Mouse (Mus musculus) kidney, postnatal 10 days (tissue): ENCODE data around the gene Hnrnph3.
A peak's percentile ranks its signal among the peaks of the same experiment; 100 is the strongest.
"Not testable (repeated sequence)": the region's sequence is repeated elsewhere in the genome, so short reads cannot be mapped to it uniquely, and the experiment has no call there.

Experiments
- DNase-seq: peaks from one replicate; pipeline ENCODE4 v3.0.0; 2021; ENCODE audit warnings: mixed read lengths

The Hnrnph3 gene

GRCm38 (mm10) chr10:63023749-63024579, at the start of gene Hnrnph3, which contains the start of gene Pbld2:
TSS of gene Hnrnph3 (minus strand) at chr10:63024217.
TSS of gene Pbld2 (plus strand) at chr10:63024315.
- peak; percentile 99 for DNase-seq

GRCm38 (mm10) chr10:63065988-63066387, 42.0 kb upstream of the Hnrnph3 start:
- peak; percentile 88 for DNase-seq

GRCm38 (mm10) chr10:63065561-63065960, 41.5 kb upstream of the Hnrnph3 start:
- DNase-seq, result no peak

GRCm38 (mm10) chr10:63064516-63064915, 40.5 kb upstream of the Hnrnph3 start:
- DNase-seq, result peak; percentile 23

GRCm38 (mm10) chr10:63063365-63063764, 39.3 kb upstream of the Hnrnph3 start:
- DNase-seq, result no peak

GRCm38 (mm10) chr10:63062696-63063095, 38.7 kb upstream of the Hnrnph3 start:
- DNase-seq, result peak; percentile 62

GRCm38 (mm10) chr10:63061266-63061665, 37.2 kb upstream of the Hnrnph3 start:
- DNase-seq, result peak; percentile 27

- DNase-seq, result peak; percentile 72
These were observed 36.4 kb upstream of the Hnrnph3 start for GRCm38 (mm10) chr10:63060406-63060805.

GRCm38 (mm10) chr10:63059862-63060261, 35.8 kb upstream of the Hnrnph3 start, which contains the start of gene Pbld1:
TSS of gene Pbld1 (plus strand) at chr10:63060162.
- DNase-seq, result no peak

- peak; percentile 43 for DNase-seq
These were observed 33.1 kb upstream of the Hnrnph3 start for GRCm38 (mm10) chr10:63056966-63057750.

GRCm38 (mm10) chr10:63054586-63054985, 30.6 kb upstream of the Hnrnph3 start:
- no peak for DNase-seq

GRCm38 (mm10) chr10:63054071-63054470, 30.1 kb upstream of the Hnrnph3 start:
- not testable (repeated sequence) for DNase-seq

- DNase-seq, result no peak
These were observed 29.0 kb upstream of the Hnrnph3 start for GRCm38 (mm10) chr10:63053007-63053406.

- no peak for DNase-seq
These were observed 28.0 kb upstream of the Hnrnph3 start for GRCm38 (mm10) chr10:63052011-63052410.

GRCm38 (mm10) chr10:63051267-63051666, 27.2 kb upstream of the Hnrnph3 start:
- DNase-seq, result no peak

GRCm38 (mm10) chr10:63049106-63049505, 25.1 kb upstream of the Hnrnph3 start:
- no peak for DNase-seq

GRCm38 (mm10) chr10:63047751-63048150, 23.7 kb upstream of the Hnrnph3 start:
- no peak for DNase-seq

GRCm38 (mm10) chr10:63043154-63043553, 19.1 kb upstream of the Hnrnph3 start:
- no peak for DNase-seq

GRCm38 (mm10) chr10:63039867-63040628, 16.0 kb upstream of the Hnrnph3 start:
- no peak for DNase-seq

GRCm38 (mm10) chr10:63038571-63039320, 14.7 kb upstream of the Hnrnph3 start:
- peak; percentile 56 for DNase-seq

- DNase-seq, result no peak
These were observed 8.9 kb upstream of the Hnrnph3 start for GRCm38 (mm10) chr10:63032956-63033355.

GRCm38 (mm10) chr10:63032267-63032666, 8.2 kb upstream of the Hnrnph3 start:
- no peak for DNase-seq
